ENCODE assay signal across 17 mouse cellular contexts in the genomic region with DNA sequence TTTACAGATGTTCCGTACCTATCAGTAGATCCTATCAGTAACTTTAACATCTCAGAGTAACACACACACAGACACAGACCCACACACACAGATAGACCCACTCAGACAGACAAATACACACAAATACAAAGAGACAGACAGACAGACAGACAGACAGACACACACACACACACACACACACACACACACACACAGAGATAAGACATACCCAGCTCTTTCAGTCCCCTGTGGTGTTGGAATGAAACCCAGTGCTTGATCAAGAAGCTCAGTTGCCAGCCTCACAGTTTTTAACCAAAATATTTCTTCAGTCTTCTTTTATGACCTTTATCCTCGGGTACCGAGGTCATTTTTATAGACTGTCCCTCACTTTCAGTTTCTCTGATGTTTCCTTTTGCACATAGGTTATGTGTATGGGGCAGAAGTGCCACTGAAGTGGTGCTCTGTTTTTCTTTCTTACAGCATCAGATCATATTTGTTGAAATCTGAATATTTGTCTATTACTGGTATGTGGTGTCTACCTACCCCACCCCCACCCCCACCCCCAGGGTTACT. TPM values are rescaled to one million over a fixed set of nuclear protein-coding genes. Genes with fewer than 3 reads are reported as not detected.
A peak's percentile ranks its signal among the peaks of the same experiment; 100 is the strongest.
DNase-seq lines count a peak whose midpoint lies in the region; ATAC-seq and TF ChIP-seq lines count a peak whose summit lies in the region.
"Had no signal": no experiment of that assay in that cellular context is flagged by ENCODE, and none has a peak within 500 bp of the region (broad histone marks: within the 10 kb centered on the region; RNA-seq: fewer than 3 reads in every experiment).

No protein-coding gene starts in this region.

- H3K9me3 ChIP-seq in heart, postnatal 0 days (replicated peaks; ENCODE audit: control insufficient read depth, low read length), result no peaks in the 10 kb centered on the region
- H3K9me3 ChIP-seq in liver, postnatal 0 days (ENCODE audit: low read length), result no peaks in the 10 kb centered on the region
- no peaks in the 10 kb centered on the region for H3K9me3 ChIP-seq in hindbrain, embryonic 10.5 days
- H3K9me3 ChIP-seq: forebrain, embryonic 13.5 days; heart, embryonic 15.5 days; hindbrain, embryonic 13.5 days; limb, embryonic 13.5 days had no signal

- no peak for TF ChIP-seq EP300 in heart, postnatal 0 days (IDR thresholded peaks at IDR 0.05; ENCODE audit: low read depth)
- TF ChIP-seq EP300 in liver, postnatal 0 days (IDR thresholded peaks at IDR 0.05; ENCODE audit: low read depth), result no peak

- H3K4me2 ChIP-seq in heart, postnatal 0 days (ENCODE audit: low read depth, low read length), result no peak overlapping the region
- peak overlapping the region; percentile 47 for H3K4me2 ChIP-seq in liver, postnatal 0 days (ENCODE audit: low read depth, low read length)
- H3K4me2 ChIP-seq: forebrain, embryonic 13.5 days; heart, embryonic 15.5 days; hindbrain, embryonic 13.5 days; limb, embryonic 13.5 days had no signal

- no peak overlapping the region for H3K4me3 ChIP-seq in heart, postnatal 0 days (ENCODE audit: low read depth, low read length)
- H3K4me3 ChIP-seq in liver, postnatal 0 days (ENCODE audit: low read depth, low read length), result no peak overlapping the region
- H3K4me3 ChIP-seq in hindbrain, embryonic 10.5 days, result no peak overlapping the region
- H3K4me3 ChIP-seq: forebrain, embryonic 13.5 days; heart, embryonic 15.5 days; hindbrain, embryonic 13.5 days; limb, embryonic 13.5 days had no signal

- intact Hi-C loops in heart, postnatal 36 days (cut with DNase I), result no loop called here

- 75% methylated on average over 3 of the region's 3 CpGs for WGBS in heart, postnatal 0 days
- WGBS in liver, postnatal 0 days (ENCODE audit: insufficient replicate concordance), result 64% methylated on average over 3 of the region's 3 CpGs
- 85% methylated on average over 3 of the region's 3 CpGs for WGBS in hindbrain, embryonic 10.5 days

- peak overlapping the region; percentile 25; the same call in 1 of the 2 replicates for H3K27ac ChIP-seq in heart, postnatal 0 days (ENCODE audit: low read depth)
- H3K27ac ChIP-seq in liver, postnatal 0 days (ENCODE audit: low read depth), result peak overlapping the region; percentile 44; the same call in 1 of the 2 replicates
- no peak overlapping the region for H3K27ac ChIP-seq in hindbrain, embryonic 10.5 days
- H3K27ac ChIP-seq: forebrain, embryonic 13.5 days; heart, embryonic 15.5 days; hindbrain, embryonic 13.5 days; limb, embryonic 13.5 days had no signal

- no peak for ATAC-seq in heart, postnatal 0 days (ENCODE audit: insufficient read depth, low read depth)
- ATAC-seq in activated CD4-positive, CD25-positive, alpha-beta regulatory T cell, adult 4 months, result peak; percentile 64
- peak; percentile 11; the same call in 1 of the 2 replicates for ATAC-seq in liver, postnatal 0 days
- ATAC-seq: forebrain, embryonic 13.5 days; lung, postnatal 0 days had no signal

- peaks cover 17% of the 10 kb centered on the region for H3K4me1 ChIP-seq in heart, postnatal 0 days (ENCODE audit: control insufficient read depth, insufficient read depth)
- H3K4me1 ChIP-seq in liver, postnatal 0 days (ENCODE audit: insufficient read depth), result peaks cover 26% of the 10 kb centered on the region
- peaks cover 3% of the 10 kb centered on the region for H3K4me1 ChIP-seq in hindbrain, embryonic 10.5 days (replicated peaks)

- H3K36me3 ChIP-seq in heart, postnatal 0 days (replicated peaks; ENCODE audit: control insufficient read depth, insufficient read depth, low read length), result no peaks in the 10 kb centered on the region
- H3K36me3 ChIP-seq in liver, postnatal 0 days (replicated peaks; ENCODE audit: insufficient read depth, low read length), result peaks cover 5% of the 10 kb centered on the region; the same call in 1 of the 2 replicates
- H3K36me3 ChIP-seq in hindbrain, embryonic 10.5 days, result peaks cover 14% of the 10 kb centered on the region; the same call in 1 of the 2 replicates
- H3K36me3 ChIP-seq: heart, embryonic 15.5 days; hindbrain, embryonic 13.5 days had no signal

- no peak overlapping the region for H3K9ac ChIP-seq in heart, postnatal 0 days (replicated peaks; ENCODE audit: low read depth, low read length)
- H3K9ac ChIP-seq in liver, postnatal 0 days (replicated peaks), result no peak overlapping the region; the same call in 1 of the 2 replicates
- H3K9ac ChIP-seq: forebrain, embryonic 13.5 days; heart, embryonic 15.5 days; hindbrain, embryonic 13.5 days; limb, embryonic 13.5 days had no signal

- no peak for DNase-seq in heart, postnatal 0 days (ENCODE audit: low spot score)
- no peak for DNase-seq in heart, postnatal 36 days
- DNase-seq in A20 (ENCODE audit: low read depth, low spot score), result peak; percentile 45
- DNase-seq in liver, postnatal 0 days, result no peak
- no peak for DNase-seq in hindbrain, embryonic 10.5 days (ENCODE audit: low spot score)
- no peak for DNase-seq in cerebellum, adult 9-11 months
- DNase-seq: adrenal gland, adult 8-10 months; cerebellum, postnatal 36 days; kidney, adult 18-20 months; kidney, postnatal 4 days; thymus, postnatal 4 days had no signal

- H3K27me3 ChIP-seq in heart, postnatal 0 days (ENCODE audit: control insufficient read depth, insufficient read depth, low read length), result no peaks in the 10 kb centered on the region
- no peaks in the 10 kb centered on the region for H3K27me3 ChIP-seq in liver, postnatal 0 days (ENCODE audit: insufficient read depth, low read length)
- H3K27me3 ChIP-seq in hindbrain, embryonic 10.5 days (ENCODE audit: insufficient read depth, poor library complexity, severe bottlenecking), result no peaks in the 10 kb centered on the region
- H3K27me3 ChIP-seq: forebrain, embryonic 13.5 days; heart, embryonic 15.5 days; hindbrain, embryonic 13.5 days; limb, embryonic 13.5 days had no signal

- no peak for TF ChIP-seq CTCF in heart, postnatal 0 days (IDR thresholded peaks at IDR 0.05; ENCODE audit: low read depth)
- TF ChIP-seq CTCF in liver, postnatal 0 days (IDR thresholded peaks at IDR 0.05; ENCODE audit: low read depth), result no peak

RNA-seq across cellular contexts. Expression of a gene that starts 7.0 kb away (rescaled TPM):
- 19.7 and 25.8 TPM in 2 replicates for total RNA-seq in heart, postnatal 0 days (2014; rRNA removed; ENCODE audit: low replicate concordance)
- 14.4 and 17.2 TPM in 2 replicates for polyA plus RNA-seq in heart, postnatal 0 days (2015; fragmentation: Nextera tagmentation; extraction: Ambion mirVana)
- 10 to 100 TPM; 24.0 to 26.8 TPM for total RNA-seq in heart, postnatal 36 days (2021)
- polyA plus RNA-seq in activated CD4-positive, CD25-positive, alpha-beta regulatory T cell, adult 4 months (2017; shearing (Covaris generic)), result 10 to 100 TPM; 10.2 to 10.5 TPM
- 5.3 and 6.2 TPM in 2 replicates for polyA plus RNA-seq in liver, postnatal 0 days (2015; fragmentation: Nextera tagmentation; extraction: Ambion mirVana)
- polyA plus RNA-seq in hindbrain, embryonic 10.5 days (2016; fragmentation: Nextera tagmentation; extraction: Ambion mirVana), result 10.8 TPM in 2 replicates

RNA-seq across cellular contexts. Expression of a gene that starts 37.1 kb away (rescaled TPM):
- total RNA-seq in heart, postnatal 0 days (2014; rRNA removed; ENCODE audit: low replicate concordance), result 8.2 and 24.2 TPM in 2 replicates
- polyA plus RNA-seq in heart, postnatal 0 days (2015; fragmentation: Nextera tagmentation; extraction: Ambion mirVana), result 10.3 and 10.5 TPM in 2 replicates
- total RNA-seq in heart, postnatal 36 days (2021), result 1 to 10 TPM; 2.8 to 3.3 TPM
- polyA plus RNA-seq in activated CD4-positive, CD25-positive, alpha-beta regulatory T cell, adult 4 months (2017; shearing (Covaris generic)), result 10 to 100 TPM; 57.9 to 66.8 TPM
- polyA plus RNA-seq in liver, postnatal 0 days (2015; fragmentation: Nextera tagmentation; extraction: Ambion mirVana), result 44.7 and 46.8 TPM in 2 replicates
- polyA plus RNA-seq in hindbrain, embryonic 10.5 days (2016; fragmentation: Nextera tagmentation; extraction: Ambion mirVana), result 93.0 and 103 TPM in 2 replicates

RNA-seq across cellular contexts. Expression of a gene that starts 51.7 kb away (rescaled TPM):
- 68.2 and 83.1 TPM in 2 replicates for total RNA-seq in heart, postnatal 0 days (2014; rRNA removed; ENCODE audit: low replicate concordance)
- 112 and 125 TPM in 2 replicates for polyA plus RNA-seq in heart, postnatal 0 days (2015; fragmentation: Nextera tagmentation; extraction: Ambion mirVana)
- 100 to 1,000 TPM; 208 to 215 TPM for total RNA-seq in heart, postnatal 36 days (2021)
- polyA plus RNA-seq in activated CD4-positive, CD25-positive, alpha-beta regulatory T cell, adult 4 months (2017; shearing (Covaris generic)), result 1 to 10 TPM; 7.7 to 9.0 TPM
- polyA plus RNA-seq in liver, postnatal 0 days (2015; fragmentation: Nextera tagmentation; extraction: Ambion mirVana), result 35.9 and 42.0 TPM in 2 replicates
- 76.0 and 81.2 TPM in 2 replicates for polyA plus RNA-seq in hindbrain, embryonic 10.5 days (2016; fragmentation: Nextera tagmentation; extraction: Ambion mirVana)
